Mouse (Mus musculus) heart, embryonic 16.5 days (tissue): ENCODE measurements around the gene Robo1. TPM values are rescaled to one million over a fixed set of nuclear protein-coding genes. Genes with fewer than 3 reads are reported as not detected.

Experiments used
- ATAC-seq: fragments of 200-750 bp; cut with Nextera tagmentation; replicated peaks from 2 replicates; pipeline ENCODE4 v1.8.0; 2017; ENCODE audit warnings: moderate number of reproducible peaks; ENCODE audit not compliant: insufficient read depth, low FRiP score; ENCODE audit errors: extremely low read depth
- H3K27ac ChIP-seq: fragments of 300-500 bp; sonication (generic); 2 replicates; pipeline ENCODE4 v1.5.1; 2014; ENCODE audit warnings: mild to moderate bottlenecking, low read length, control low read depth, moderate library complexity
- H3K27me3 ChIP-seq: fragments of 300-500 bp; sonication (generic); 2 replicates; pipeline ENCODE4 v1.6.1; 2014; ENCODE audit warnings: low read length, mixed read lengths; ENCODE audit not compliant: control insufficient read depth, insufficient read depth
- H3K36me3 ChIP-seq: fragments of 300-500 bp; sonication (generic); 2 replicates; pipeline ENCODE4 v1.6.1; 2014; ENCODE audit not compliant: control insufficient read depth, insufficient read depth
- H3K4me1 ChIP-seq: fragments of 300-500 bp; sonication (generic); 2 replicates; pipeline ENCODE4 v1.6.1; 2014; ENCODE audit warnings: low read length, mixed read lengths; ENCODE audit not compliant: control insufficient read depth, insufficient read depth
- H3K4me2 ChIP-seq: fragments of 300-500 bp; sonication (generic); 2 replicates; pipeline ENCODE4 v1.6.1; 2014; ENCODE audit warnings: low read depth, mild to moderate bottlenecking, control low read depth, low read length
- H3K4me3 ChIP-seq: fragments of 300-500 bp; sonication (generic); 2 replicates; pipeline ENCODE4 v1.5.1; 2014; ENCODE audit warnings: mild to moderate bottlenecking, control low read depth, low read length
- H3K9ac ChIP-seq: fragments of 300-500 bp; sonication (generic); 2 replicates; pipeline ENCODE4 v1.6.1; 2014; ENCODE audit warnings: low read length, control low read depth
- H3K9me3 ChIP-seq: fragments of 300-500 bp; sonication (generic); replicated peaks from 2 replicates; pipeline ENCODE4 v1.6.1; 2016; ENCODE audit warnings: low read length; ENCODE audit not compliant: control insufficient read depth
- WGBS: fragments of 180-500 bp; shearing (Covaris S2); extraction: QIAGEN DNeasy Blood & Tissue Kit; methylation state at CpG from one replicate; pipeline ENCODE4 v1.1.7; 2014; 5-methylcytosine and 5-hydroxymethylcytosine counted together
- polyA plus RNA-seq: library from polyadenylated mRNA; unstranded; fragments of >200 nt; fragmentation: Nextera tagmentation; extraction: Ambion mirVana; gene quantifications from 2 replicates; pipeline ENCODE4 v1.2.1, GENCODE M21; 2015

Gene Robo1
- polyA plus RNA-seq, 1 experiment from 2014 or later, result 8.0 TPM

DNA sequence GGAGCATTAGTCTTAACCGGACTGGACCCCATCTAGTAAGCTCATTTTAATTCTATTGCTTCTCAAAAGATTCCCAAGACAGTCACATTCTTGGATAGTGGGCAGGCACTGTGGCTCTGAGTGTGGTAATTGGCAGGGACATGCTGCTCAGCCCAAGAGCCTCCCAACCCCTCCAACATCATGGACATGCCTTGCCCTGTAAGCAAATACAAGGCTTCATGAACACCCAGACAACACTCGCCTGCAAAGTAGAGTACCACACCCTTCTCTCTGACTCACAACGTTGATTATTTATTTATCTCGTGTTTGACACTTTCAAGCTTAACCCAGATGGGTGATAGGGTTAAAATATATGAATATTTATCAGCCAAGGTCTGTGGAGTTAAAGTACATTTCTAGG lies 722.9 kb downstream of the Robo1 start:
- 79% methylated on average over 4 of the region's 4 CpGs for WGBS
- Histone ChIP-seq H3K4me2 (no peak overlapping the region), H3K4me1 (no peaks in the 10 kb centered on the region), H3K4me3 (no peak overlapping the region), H3K9ac (no peak overlapping the region), H3K36me3 (no peaks in the 10 kb centered on the region), H3K27ac (no peak overlapping the region), H3K27me3 (no peaks in the 10 kb centered on the region), H3K9me3 (no peaks in the 10 kb centered on the region)
- no peak for ATAC-seq

DNA sequence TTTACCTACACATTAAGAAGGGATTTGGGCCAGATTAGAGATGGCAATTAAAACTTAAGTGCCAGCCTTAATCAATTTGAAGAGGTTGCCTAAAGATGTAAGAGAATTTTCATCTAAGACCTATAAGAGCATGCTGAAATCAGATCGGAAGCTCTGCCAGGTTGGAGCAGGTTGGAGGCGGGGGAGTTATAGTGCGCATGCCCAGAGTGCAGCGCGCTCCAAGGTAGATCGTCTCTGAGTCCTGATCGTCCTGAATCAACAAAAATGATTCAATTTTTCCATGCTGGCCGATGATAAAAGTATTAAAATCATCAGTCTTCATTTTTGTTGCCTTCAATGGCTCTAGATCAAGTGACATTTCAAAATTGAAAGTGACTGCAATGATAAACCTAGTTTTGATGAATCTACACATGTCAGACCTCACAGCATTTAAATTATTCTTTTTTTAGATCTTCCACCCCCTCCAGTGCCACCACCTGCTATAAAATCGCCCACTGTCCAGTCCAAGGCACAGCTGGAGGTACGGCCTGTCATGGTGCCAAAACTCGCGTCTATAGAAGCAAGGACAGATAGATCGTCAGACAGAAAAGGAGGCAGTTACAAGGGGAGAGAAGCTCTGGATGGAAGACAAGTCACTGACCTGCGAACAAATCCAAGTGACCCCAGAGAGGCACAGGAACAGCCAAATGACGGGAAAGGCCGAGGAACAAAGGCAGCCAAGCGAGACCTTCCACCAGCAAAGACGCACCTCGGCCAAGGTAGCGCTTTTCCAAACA lies 727.3 kb downstream of the Robo1 start:
- WGBS, result 90% methylated on average over 20 of the region's 20 CpGs
- Histone ChIP-seq H3K9me3 (no peaks in the 10 kb centered on the region), H3K4me2 (no peak overlapping the region), H3K4me3 (no peak overlapping the region), H3K36me3 (peaks cover 5% of the 10 kb centered on the region; the same call in 1 of the 2 replicates), H3K27me3 (no peaks in the 10 kb centered on the region), H3K9ac (no peak overlapping the region), H3K27ac (no peak overlapping the region), H3K4me1 (no peaks in the 10 kb centered on the region)
- ATAC-seq, result no peak

DNA sequence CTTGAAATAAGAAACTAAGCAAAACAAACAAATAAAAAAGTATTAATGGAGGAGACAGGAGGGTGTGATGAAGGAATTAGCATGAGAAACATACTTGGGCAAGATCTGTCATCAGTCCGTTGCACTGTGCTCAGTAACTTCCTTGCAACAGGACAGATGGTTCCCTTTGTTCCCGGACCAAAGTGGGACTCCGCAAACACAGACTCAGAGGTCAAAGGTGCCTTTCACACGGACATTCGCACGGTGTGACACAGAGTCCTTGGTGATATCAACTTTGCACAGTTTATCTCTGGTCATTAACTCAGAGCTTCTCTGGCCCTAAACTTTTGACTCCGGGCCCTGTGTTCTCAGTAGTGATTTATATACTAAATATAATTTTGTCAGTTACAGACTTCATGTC lies 730.4 kb downstream of the Robo1 start:
- H3K4me1 ChIP-seq, result no peaks in the 10 kb centered on the region
- peaks cover 8% of the 10 kb centered on the region for H3K9me3 ChIP-seq
- no peak overlapping the region for H3K4me2 ChIP-seq
- 55% methylated on average over 7 of the region's 7 CpGs for WGBS
- H3K27me3 ChIP-seq, result no peaks in the 10 kb centered on the region
- H3K4me3 ChIP-seq, result no peak overlapping the region
- H3K9ac ChIP-seq, result no peak overlapping the region
- H3K27ac ChIP-seq, result no peak overlapping the region
- peaks cover 18% of the 10 kb centered on the region for H3K36me3 ChIP-seq
- ATAC-seq, result no peak

DNA sequence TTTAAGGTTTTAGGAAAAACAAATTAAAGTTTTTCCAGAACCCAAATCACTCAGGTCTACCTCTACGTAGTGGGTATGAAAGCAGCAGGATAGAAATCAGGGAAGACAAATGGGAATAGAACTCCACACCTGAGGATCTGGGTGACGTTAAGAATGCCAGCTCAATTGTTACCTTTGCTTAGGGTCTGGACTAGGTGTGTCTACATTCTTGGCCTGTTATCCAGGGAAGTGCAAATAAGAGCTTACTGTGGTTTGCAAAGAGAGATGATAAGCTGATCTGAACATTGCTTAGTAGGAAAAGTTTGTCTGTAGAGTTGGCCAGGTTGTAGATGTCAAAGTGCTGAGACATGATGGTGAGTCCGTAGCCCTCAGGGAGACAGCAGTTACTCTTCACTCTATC lies 754.4 kb downstream of the Robo1 start:
- no peak for ATAC-seq
- no peak overlapping the region for H3K4me2 ChIP-seq
- H3K27me3 ChIP-seq, result no peaks in the 10 kb centered on the region
- H3K27ac ChIP-seq, result no peak overlapping the region
- H3K9me3 ChIP-seq, result no peaks in the 10 kb centered on the region
- H3K9ac ChIP-seq, result no peak overlapping the region
- no peak overlapping the region for H3K4me3 ChIP-seq
- H3K36me3 ChIP-seq, result no peaks in the 10 kb centered on the region
- WGBS, result 72% methylated on average over 3 of the region's 3 CpGs
- H3K4me1 ChIP-seq, result no peaks in the 10 kb centered on the region

DNA sequence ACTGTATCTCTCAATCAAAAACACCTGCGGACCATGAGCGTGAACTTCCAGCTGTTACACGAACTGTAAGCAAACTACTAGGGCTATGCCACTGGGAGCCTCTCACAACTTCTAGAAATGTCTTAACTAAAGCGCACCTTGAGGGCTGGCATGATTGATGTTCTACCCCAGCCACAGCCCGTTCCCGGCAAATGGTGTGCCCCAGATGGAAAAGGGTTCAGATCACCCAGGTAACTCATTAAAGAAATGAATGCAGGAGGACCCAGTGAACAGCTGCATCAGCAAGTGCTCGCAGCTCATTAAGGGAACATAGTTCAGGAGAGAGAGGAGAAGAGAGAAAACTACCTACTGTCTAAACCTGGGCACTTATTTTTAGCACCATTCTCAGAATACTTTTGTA lies 759.7 kb downstream of the Robo1 start:
- no peaks in the 10 kb centered on the region for H3K27me3 ChIP-seq
- 87% methylated on average over 7 of the region's 7 CpGs for WGBS
- H3K9me3 ChIP-seq, result no peaks in the 10 kb centered on the region
- H3K36me3 ChIP-seq, result no peaks in the 10 kb centered on the region
- H3K27ac ChIP-seq, result no peak overlapping the region
- no peak overlapping the region for H3K9ac ChIP-seq
- no peaks in the 10 kb centered on the region for H3K4me1 ChIP-seq
- no peak for ATAC-seq
- H3K4me2 ChIP-seq, result no peak overlapping the region
- no peak overlapping the region for H3K4me3 ChIP-seq

DNA sequence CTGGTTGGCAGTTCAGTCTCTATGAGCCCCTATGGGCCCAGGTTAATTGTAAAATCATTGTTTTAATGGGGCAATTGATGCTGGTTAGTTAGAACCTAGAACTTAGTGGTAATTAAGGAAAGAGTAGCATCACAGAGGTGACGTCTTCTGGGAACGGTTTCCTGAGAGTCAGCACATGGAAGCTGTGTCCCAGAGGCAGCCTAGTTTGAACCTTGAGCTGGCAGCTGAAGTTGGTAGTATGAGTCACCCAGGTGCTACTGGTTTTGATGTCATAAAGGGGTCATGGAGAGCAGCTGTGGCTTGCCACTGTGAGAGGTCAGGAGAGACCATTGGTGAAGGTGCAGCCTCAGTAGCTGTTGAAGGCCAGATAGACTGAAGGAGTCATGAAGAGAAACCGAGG lies 763.9 kb downstream of the Robo1 start:
- no peak overlapping the region for H3K9ac ChIP-seq
- WGBS, result 92% methylated on average over 3 of the region's 3 CpGs
- no peaks in the 10 kb centered on the region for H3K27me3 ChIP-seq
- no peak for ATAC-seq
- no peaks in the 10 kb centered on the region for H3K4me1 ChIP-seq
- no peaks in the 10 kb centered on the region for H3K9me3 ChIP-seq
- H3K4me3 ChIP-seq, result no peak overlapping the region
- no peaks in the 10 kb centered on the region for H3K36me3 ChIP-seq
- H3K4me2 ChIP-seq, result no peak overlapping the region
- H3K27ac ChIP-seq, result no peak overlapping the region

DNA sequence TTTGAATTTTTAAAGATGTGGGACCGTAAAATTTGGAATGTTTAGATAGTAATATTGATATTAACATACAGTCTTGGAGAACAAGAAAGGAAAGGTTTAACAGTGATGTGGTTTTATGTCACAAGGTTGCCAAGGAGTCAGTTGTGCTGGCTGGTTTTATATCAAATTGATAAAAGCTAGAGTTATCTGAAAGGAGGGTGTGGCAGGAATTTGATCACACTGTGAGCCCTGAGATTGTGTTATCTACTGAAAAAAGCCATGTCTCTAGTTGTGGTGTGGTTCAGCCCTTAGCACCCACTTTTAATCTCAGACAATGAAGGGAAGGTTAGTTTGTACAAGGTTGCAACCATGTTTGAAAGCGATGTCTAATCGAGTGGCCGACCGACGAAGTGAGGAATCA lies 764.8 kb downstream of the Robo1 start:
- no peaks in the 10 kb centered on the region for H3K4me1 ChIP-seq
- ATAC-seq, result no peak
- H3K9ac ChIP-seq, result no peak overlapping the region
- H3K4me3 ChIP-seq, result no peak overlapping the region
- H3K36me3 ChIP-seq, result no peaks in the 10 kb centered on the region
- H3K9me3 ChIP-seq, result no peaks in the 10 kb centered on the region
- 87% methylated on average over 6 of the region's 6 CpGs for whole genome bisulfite sequencing
- H3K4me2 ChIP-seq, result no peak overlapping the region
- no peak overlapping the region for H3K27ac ChIP-seq
- no peaks in the 10 kb centered on the region for H3K27me3 ChIP-seq

DNA sequence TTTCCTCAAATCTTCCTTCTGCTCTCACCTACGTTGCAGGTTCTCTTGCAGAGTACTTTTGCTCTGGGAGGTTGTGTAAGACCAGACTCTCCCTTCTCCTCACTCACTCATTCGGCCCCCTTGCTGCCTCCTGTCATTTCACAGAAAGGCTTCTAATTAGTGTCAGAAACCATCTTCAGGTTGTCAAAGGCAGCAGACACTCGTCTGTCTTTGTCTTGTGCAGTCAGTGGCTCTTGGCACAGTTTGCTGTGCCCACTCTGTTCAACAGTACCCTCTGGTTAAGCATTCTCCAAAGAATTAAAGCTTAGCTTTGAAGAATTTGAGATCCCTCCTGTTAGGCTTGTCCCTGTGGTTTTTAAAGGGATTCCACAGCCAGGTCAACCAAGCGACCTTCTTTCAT lies 774.3 kb downstream of the Robo1 start:
- H3K9ac ChIP-seq, result no peak overlapping the region
- no peak overlapping the region for H3K27ac ChIP-seq
- no peak overlapping the region for H3K4me2 ChIP-seq
- H3K36me3 ChIP-seq, result no peaks in the 10 kb centered on the region
- no peaks in the 10 kb centered on the region for H3K4me1 ChIP-seq
- ATAC-seq, result no peak
- H3K4me3 ChIP-seq, result no peak overlapping the region
- no peaks in the 10 kb centered on the region for H3K9me3 ChIP-seq
- no peaks in the 10 kb centered on the region for H3K27me3 ChIP-seq
- 74% methylated on average over 4 of the region's 4 CpGs for WGBS

DNA sequence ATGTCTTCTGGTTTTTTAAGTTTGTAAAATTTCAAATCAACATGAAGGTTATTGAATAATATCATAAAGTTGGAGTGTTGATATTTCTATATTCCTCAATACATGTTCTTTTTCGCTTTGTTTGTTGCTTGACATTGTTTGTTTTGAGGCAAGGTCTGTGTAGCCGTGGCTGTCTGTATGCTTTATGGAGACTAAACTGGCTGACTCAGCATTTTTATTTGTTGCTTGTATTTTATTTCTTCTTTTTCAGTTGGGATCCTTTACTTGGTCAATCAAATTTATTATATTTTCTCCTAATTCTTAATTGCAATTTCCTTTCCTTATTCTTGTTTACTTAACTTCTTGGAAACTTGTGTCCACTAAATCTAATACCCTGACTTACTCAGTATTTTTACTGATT lies 775.0 kb downstream of the Robo1 start:
- Histone ChIP-seq H3K27me3 (no peaks in the 10 kb centered on the region), H3K4me2 (no peak overlapping the region), H3K4me3 (no peak overlapping the region), H3K36me3 (no peaks in the 10 kb centered on the region), H3K4me1 (no peaks in the 10 kb centered on the region), H3K9me3 (no peaks in the 10 kb centered on the region), H3K9ac (no peak overlapping the region), H3K27ac (no peak overlapping the region)
- no peak for ATAC-seq
- 74% methylated on average over 2 of the region's 2 CpGs for WGBS
